Mouse (Mus musculus): ENCODE measurements around the gene Cfap58.

The Cfap58 gene

DNA sequence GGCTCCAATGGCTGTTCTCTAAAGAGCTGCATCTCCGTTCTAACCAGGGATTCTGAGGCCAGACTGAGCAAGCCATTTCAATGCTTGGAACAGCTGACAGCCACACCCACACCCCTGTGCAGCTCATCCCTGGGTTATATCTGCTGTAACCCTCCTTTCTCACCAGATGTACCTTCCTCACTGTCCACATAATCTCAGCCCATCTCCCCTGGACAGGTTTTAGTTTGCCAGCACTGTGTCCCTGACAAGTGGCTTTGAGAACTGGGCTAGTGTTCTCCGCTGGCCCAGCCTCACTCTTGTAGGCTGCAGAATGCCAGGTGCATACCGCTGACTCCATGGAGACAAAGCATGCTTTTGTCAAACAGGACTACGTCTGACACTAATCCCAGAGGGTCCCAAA is 20.1 kb upstream of the Cfap58 start:
- no peak for DNase-seq (ENCODE audit: low read depth, low spot score)

DNA sequence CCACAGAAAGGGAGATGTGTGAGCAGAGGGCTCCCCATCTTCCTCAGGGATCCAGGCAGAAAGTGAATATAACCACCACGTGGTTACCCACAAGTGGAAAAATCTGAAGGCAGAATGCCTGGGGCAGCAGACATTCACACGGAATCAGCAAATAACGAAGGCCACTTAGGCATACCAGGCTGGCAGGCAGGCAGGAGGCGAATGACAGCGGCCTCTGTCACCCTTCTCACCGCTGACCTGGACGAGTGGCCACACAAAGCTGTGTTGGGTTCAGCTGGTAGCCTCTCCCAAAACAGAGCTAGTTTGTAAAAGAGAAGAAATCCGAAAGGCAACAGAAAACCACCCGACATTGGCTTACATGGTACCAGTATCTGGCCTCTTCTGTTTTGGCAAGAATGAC is 19.5 kb upstream of the Cfap58 start:
- DNase-seq (ENCODE audit: low read depth, low spot score), result no peak

- DNase-seq (ENCODE audit: low read depth, low spot score), result no peak
Measured at GRCm38 (mm10) chr19:47918455-47919101, 18.9 kb upstream of the Cfap58 start.

DNA sequence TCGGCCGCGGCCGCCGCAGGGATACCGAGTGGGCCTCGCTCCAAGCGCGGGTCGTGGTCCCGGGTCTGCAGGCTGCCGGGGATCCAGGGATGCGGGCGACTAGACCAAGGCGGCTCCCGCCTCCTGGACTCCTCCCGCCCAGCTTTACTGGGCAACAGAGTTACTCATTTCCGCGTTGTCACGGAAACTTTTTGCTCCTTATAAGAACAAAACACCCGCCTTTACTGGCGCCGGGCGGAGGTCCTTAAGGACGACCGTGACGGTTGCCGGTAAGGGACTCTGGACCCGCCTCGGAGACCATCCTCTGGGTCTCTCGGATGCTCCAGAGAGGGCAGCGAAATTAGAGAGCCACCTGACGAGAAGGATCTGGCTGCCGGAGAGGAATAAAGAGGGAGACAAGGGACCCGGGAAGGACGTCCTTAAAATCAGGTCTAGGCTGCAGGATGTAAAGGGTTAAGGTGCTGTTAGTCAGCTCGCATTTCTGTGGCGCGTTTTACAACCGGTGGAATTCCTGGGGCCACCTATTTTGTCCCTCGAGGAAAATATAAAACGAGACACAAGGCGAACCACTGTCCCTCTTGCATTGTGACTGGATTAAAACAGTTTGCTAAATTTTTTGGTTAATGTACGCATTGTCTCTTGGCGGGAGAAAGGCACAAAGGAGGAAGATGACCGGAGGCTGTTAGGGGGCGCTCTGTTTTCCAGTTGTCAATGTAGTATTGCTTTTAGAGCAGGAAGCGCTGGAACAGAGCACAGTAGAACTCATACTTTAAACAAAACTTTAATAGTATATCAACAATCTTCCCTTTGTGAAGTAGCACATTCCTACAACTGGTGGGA is 18.1 kb upstream of the Cfap58 start, which contains the start of the genes Cfap43 and Itprip:
Gene Cfap43, minus strand, starts transcription at position 162 of the 840 bp plus-strand sequence.
Gene Itprip, minus strand, starts transcription at position 174 of the 840 bp plus-strand sequence.
- no peak for DNase-seq (ENCODE audit: low read depth, low spot score)

- DNase-seq (ENCODE audit: low read depth, low spot score), result no peak
Measured at GRCm38 (mm10) chr19:47919966-47920375, 17.5 kb upstream of the Cfap58 start.

DNA sequence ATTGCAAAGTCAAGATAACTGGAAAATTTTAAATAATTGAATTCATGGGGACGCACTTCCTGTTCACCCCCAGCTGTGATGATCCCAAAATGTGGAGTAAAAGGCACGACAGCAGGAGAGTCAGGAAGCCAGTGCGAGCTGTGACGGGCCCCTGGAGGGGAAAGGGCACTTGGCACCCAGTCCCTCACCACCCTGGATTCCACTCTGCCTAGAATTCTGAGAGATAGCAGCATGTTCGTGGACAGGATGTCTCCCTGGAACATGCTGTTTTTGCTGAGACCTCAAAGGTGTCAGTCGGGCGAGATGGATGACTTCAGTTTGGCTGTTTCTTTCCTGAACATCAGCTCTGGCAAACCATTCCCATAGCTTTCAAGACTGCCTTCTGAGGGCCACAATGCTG is 11.7 kb upstream of the Cfap58 start:
- DNase-seq (ENCODE audit: low read depth, low spot score), result no peak

- no peak for DNase-seq (ENCODE audit: low read depth, low spot score)
Measured at GRCm38 (mm10) chr19:47927032-47927431, 10.4 kb upstream of the Cfap58 start.

GRCm38 (mm10) chr19:47929043-47929442 is 8.4 kb upstream of the Cfap58 start:
- DNase-seq (ENCODE audit: low read depth, low spot score), result no peak

- DNase-seq (ENCODE audit: low read depth, low spot score), result no peak
Measured at GRCm38 (mm10) chr19:47931982-47932638, 5.4 kb upstream of the Cfap58 start.

DNA sequence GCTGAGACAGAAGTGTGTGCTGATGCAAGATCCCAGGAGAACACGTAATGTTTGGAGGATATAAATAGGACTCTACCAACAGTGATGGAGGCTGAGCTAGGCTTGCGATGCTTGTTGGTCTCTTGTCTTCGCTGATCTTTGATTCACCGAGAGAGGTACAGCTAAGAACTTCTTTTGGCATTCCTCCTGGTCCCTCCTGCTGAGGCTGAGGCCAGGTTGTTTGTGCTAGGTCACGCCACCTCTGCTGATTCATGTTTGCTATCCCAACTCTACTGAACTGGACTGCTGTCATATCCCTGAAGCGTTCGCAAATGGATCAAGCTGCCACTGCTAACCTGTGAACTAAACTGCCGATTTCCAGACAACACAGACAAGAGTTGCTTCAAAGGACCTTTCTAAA is 3.3 kb upstream of the Cfap58 start:
- DNase-seq (ENCODE audit: low read depth, low spot score), result no peak

DNA sequence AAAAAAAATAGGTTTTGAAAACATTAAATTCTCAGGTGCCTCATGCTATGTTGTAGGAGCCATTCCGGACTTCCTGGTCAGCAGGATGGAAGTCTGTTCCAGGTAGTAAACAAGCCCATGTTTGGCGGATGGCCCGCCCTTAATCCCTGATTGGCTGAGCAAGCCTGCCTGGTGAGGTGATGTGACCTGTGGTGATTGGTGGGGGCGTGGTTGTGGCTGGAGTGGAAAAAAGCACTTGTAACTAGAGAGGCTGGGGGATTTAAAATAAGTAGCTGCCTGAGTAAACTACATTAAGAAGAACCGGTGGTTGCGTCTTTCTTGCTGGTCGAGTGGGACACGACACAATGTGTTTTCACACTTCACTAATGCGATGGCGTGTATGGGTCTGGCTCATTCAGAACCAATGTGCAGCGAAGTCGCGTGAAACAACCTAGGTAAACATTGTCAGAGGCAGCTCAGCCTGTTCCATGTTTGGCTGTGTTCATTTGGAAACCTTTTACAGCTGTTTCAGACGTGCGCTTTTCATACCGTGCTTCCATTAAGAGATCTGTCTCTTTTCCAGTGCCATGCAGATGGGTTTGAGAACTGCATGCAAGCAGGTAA is 2.7 kb upstream of the Cfap58 start:
- no peak for DNase-seq (ENCODE audit: low read depth, low spot score)

DNA sequence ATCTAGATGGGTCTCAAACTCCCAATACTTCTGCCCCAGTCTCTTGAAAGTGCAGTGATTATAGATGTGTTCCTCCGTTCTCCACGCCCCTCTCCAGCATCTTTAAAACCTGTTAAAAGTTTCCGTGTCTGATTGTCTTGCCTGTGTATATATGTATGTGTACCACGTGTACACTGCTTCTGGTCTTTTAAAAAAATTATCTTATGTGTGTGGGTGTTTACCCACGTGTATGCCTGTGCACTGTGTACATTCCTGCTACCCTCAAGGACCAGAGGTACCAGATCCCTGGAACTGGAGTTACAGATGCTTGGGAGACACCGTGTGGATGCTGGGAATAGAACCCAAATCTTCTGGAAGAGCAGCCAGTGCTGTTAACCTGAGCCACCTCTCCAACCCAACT is 1.9 kb upstream of the Cfap58 start:
- no peak for DNase-seq (ENCODE audit: low read depth, low spot score)

DNA sequence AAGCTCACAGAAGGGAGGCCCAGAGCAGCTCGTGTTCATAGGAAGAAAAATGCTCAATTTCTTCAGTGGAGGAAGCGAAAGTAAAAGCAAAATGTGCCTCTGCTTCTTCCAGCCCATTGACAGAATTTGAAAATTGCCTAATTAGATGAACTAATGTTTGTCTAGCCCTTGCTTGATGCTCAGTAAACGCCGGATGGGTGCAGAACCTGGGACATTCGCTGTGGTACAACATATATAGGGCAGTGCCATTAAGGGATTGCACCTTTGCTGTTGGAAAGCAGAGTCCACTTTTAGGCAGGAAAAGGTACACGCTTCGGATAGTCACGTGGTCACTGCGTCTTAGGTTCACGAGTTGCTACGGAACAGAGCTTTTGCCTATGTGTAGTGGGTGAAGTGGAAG is 985 bp upstream of the Cfap58 start:
- DNase-seq (ENCODE audit: low read depth, low spot score), result no peak

GRCm38 (mm10) chr19:47936938-47937337 is 537 bp upstream of the Cfap58 start:
- no peak for DNase-seq (ENCODE audit: low read depth, low spot score)

DNA sequence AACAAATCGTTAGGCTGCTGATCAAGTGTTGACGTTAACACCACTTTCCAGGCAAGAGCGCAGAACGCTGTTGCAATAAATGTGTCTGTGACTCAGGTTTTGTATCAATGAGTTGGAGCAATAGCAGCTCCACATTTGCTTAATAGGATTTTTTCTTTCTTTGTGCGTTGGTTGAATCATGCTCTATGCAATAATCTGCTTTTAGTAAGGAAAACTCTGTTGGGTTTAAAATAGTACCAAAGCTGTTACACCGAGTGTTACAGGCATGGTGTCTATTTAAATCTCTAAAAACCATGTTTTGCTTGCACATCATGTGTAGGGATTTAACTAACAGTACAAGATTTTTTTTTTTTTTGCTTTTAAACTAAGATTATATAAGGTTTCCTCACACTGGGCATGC is 1.9 kb downstream of the Cfap58 start:
- no peak for DNase-seq (ENCODE audit: low read depth, low spot score)

DNA sequence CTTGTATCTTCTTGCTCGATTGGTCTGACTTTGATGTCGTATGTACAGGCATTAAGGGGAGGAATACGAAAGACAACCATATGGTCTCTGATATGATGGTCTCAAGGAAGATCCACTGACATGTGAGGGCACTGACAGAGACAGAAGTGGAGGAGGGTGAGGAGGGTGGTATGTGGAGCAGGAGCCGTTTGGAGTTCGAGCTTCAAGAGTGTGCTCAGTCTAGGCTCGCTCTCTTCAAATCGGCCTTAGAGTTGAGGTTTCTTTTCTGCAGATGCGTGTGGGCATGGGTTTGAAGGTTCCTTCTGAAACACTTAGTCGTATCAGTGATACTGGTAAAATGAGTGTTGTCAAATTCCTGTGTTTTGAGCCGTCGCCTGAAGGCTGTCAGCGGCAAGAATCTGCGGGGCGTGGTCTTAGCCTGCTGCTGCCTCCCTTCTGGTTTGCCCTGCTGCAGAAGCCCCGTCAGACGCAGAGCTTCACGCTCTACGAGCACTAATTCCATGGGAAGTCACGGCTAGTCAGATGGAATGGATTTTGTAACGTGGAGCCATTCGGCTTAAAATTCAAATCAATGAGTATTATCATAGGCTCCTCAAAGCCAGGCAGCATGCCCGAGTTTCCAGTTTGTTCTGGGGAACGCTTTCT is 9.5 kb downstream of the Cfap58 start:
- DNase-seq (ENCODE audit: low read depth, low spot score), result no peak

DNA sequence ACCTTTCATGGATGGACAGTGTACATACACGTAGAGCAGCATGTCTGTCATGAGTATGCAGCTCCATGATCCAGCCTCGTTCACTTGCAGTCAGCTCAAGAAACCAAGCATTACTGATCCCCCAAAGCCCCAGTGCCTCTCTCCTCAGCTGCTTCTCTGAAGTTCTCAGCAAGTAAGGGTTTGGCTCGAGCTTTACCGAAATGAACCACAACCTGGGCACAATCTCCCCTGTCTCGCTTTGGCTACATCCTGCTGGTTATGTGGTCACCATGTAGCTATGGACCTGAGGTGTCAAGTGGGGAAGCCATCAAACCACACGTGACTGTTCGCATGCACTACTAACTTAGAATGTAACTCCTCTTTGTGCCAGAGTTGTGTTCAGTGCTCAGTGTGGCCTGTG is 13.5 kb downstream of the Cfap58 start:
- DNase-seq (ENCODE audit: low read depth, low spot score), result no peak

DNA sequence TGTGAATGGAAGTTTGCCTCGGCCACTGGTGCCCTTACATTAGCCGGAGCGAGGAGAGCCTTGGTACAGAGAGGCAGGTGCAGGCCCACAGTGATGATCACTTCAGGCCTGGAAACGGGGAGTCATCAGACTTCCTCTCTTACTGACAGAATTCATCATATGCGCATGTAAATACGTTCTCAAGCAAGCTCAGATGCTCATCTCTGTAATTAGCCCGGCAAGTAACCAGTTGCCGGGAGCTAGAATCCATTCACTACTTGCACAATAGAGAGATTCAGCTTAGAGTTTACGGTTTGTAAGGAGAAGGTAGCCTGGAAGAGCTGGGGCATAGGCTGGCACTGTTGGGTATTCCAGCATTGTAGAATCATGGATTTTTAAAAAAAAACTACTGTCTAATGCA is 15.7 kb downstream of the Cfap58 start:
- DNase-seq (ENCODE audit: low read depth, low spot score), result no peak

DNA sequence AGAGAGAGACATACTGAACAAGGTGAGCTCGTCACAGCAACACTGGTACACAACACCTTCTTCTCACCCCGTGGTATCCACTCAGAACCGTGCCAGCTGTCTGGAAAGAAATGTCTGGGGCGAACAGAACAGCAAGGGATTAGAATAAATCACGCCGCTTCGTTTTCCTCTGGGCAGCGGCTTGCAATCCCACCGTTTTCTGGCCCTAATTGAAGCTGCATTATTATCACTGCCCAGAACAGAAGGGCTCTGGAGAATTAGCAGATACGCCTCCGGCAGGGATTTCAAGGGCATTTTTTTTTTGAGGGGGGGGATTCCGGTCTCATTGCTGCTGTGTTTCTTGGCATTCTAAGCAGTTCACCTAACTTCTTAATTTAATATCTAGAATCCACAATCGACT is 20.7 kb downstream of the Cfap58 start:
- no peak for DNase-seq (ENCODE audit: low read depth, low spot score)

- no peak for DNase-seq (ENCODE audit: low read depth, low spot score)
Measured at GRCm38 (mm10) chr19:47968993-47969659, 31.7 kb downstream of the Cfap58 start.

- DNase-seq (ENCODE audit: low read depth, low spot score), result no peak
Measured at GRCm38 (mm10) chr19:47971066-47971465, 33.6 kb downstream of the Cfap58 start.

Data from retina, adult 2 months (tissue).